Mouse (Mus musculus): ENCODE results near the gene Cep19. TPM values are rescaled to one million over a fixed set of nuclear protein-coding genes. Genes with fewer than 3 reads are reported as not detected.

Cep19 gene
- total RNA-seq (2012; rRNA removed) (7.1 and 7.3 TPM in 2 replicates), polyA plus RNA-seq (2012; ENCODE audit: insufficient read depth in 1 of 2, insufficient read length in 2 of 2, low read depth in 1 of 2, low replicate concordance in 2 of 2, missing spikeins in 1 of 2) (1 to 10 TPM in 1 of 2 experiments, not detected in 1; 8.7 TPM)

DNA sequence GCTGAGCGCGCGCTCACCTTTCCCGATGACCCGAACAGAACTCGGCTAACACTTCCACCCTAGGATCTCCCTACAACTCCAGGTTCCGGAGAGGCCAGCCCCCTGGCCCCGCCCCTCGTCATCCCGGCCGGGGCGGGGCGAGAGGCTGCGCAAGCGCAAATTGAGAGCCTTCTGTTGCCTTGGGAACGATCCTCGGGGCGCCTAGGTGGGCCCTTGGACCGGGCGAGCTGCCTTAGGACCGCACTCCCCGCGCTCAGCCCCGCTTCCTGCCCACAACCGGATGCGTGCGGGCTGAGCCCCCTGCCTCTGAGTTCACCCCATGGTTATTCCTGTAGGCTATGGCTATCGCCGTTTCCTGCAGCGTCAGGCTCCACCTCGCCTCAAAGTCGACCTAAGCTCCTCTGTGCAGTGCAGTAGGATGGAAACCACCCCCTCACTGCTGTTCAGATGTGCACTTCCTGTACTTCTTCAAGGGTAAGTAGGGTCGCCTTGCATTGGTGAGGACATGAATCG, at the start of gene Cep19, which contains the start of gene Pigx:
Gene Cep19, plus strand, starts transcription at position 163 of the 513 bp plus-strand sequence.
Gene Pigx, minus strand, starts transcription at position 103 of the 513 bp plus-strand sequence.
- H3K36me3 ChIP-seq (ENCODE audit: control insufficient read depth in 1 of 2, insufficient read depth in 2 of 2, low read length in 2 of 2): peaks cover 0 to 9% of the 10 kb centered on the region in 2 experiments; a peak in 2 of 4 replicates
- peak within 1 kb of the TSS; percentile 87 for H3K9ac ChIP-seq (ENCODE audit: control insufficient read depth, low read depth, low read length, poor library complexity, severe bottlenecking)
- H3K4me1 ChIP-seq (ENCODE audit: control insufficient read depth in 1 of 2, insufficient read depth in 2 of 2, low read length in 2 of 2): no peaks in the 10 kb centered on the region; a peak in 2 of 4 replicates
- peak; percentile 93 for DNase-seq (ENCODE audit: low read depth, low spot score)
- peak within 1 kb of the TSS; percentile 22 for H3K27ac ChIP-seq (ENCODE audit: control insufficient read depth, low read depth, low read length)
- peak within 1 kb of the TSS; percentile 81 to 87 for H3K4me3 ChIP-seq (ENCODE audit: control insufficient read depth in 1 of 2, insufficient read depth in 1 of 2, low read depth in 2 of 2, low read length in 2 of 2)
- H3K9me3 ChIP-seq (replicated peaks; ENCODE audit: insufficient read depth, low read length): no peaks in the 10 kb centered on the region
- H3K27me3 ChIP-seq (ENCODE audit: control insufficient read depth in 1 of 2, insufficient read depth in 2 of 2, low read length in 2 of 2): no peaks in the 10 kb centered on the region
- H3K79me2 ChIP-seq (ENCODE audit: control insufficient read depth, insufficient read depth, low read length, poor library complexity): peaks cover 6% of the 10 kb centered on the region
- TF ChIP-seq MEF2A (IDR thresholded peaks at IDR 0.05; ENCODE audit: extremely low read depth, insufficient replicate concordance, low read depth, low read length, poor library complexity, severe bottlenecking) (no peak), JUND (IDR thresholded peaks at IDR 0.05; ENCODE audit: low read depth, low read length) (no peak), POLR2A (IDR thresholded peaks at IDR 0.05; ENCODE audit: control insufficient read depth in 1 of 2, insufficient read depth in 1 of 2, low read depth in 1 of 2, low read length in 2 of 2, poor library complexity in 1 of 2) (peak; percentile 24 to 83; a peak in 3 of 4 replicates), TAL1 (IDR thresholded peaks at IDR 0.05; ENCODE audit: low read length) (no peak), ELF1 (IDR thresholded peaks at IDR 0.05; ENCODE audit: low read depth, low read length) (peak; percentile 29; the same call in 1 of the 2 replicates), ETS1 (IDR thresholded peaks at IDR 0.05; ENCODE audit: low read depth, low read length) (no peak), SIN3A (IDR thresholded peaks at IDR 0.05; ENCODE audit: low read length) (peak; percentile 84), USF1 (IDR thresholded peaks at IDR 0.05; ENCODE audit: low read depth, low read length) (no peak), MYB (IDR thresholded peaks at IDR 0.05; ENCODE audit: low read depth, low read length) (no peak), SMC3 (IDR thresholded peaks at IDR 0.05; ENCODE audit: low read depth, low read length) (no peak), MXI1 (IDR thresholded peaks at IDR 0.05; ENCODE audit: low read depth, low read length) (peak; percentile 55; the same call in 1 of the 2 replicates), MAX (IDR thresholded peaks at IDR 0.05; ENCODE audit: low read length) (no peak), NRF1 (IDR thresholded peaks at IDR 0.05; ENCODE audit: insufficient read depth, low read depth, low read length, poor library complexity, severe bottlenecking) (peak; percentile 87), ZKSCAN1 (IDR thresholded peaks at IDR 0.05; ENCODE audit: low read depth, low read length) (no peak), CHD2 (IDR thresholded peaks at IDR 0.05; ENCODE audit: low read length) (no peak), RAD21 (IDR thresholded peaks at IDR 0.05; ENCODE audit: low read depth, low read length) (no peak), ZNF384 (IDR thresholded peaks at IDR 0.05; ENCODE audit: low read depth, low read length) (no peak), POLR2AphosphoS2 (IDR thresholded peaks at IDR 0.05; ENCODE audit: low read length) (peak; percentile 32; the same call in 1 of the 2 replicates), MAFK (IDR thresholded peaks at IDR 0.05; ENCODE audit: borderline replicate concordance, low read depth, low read length) (no peak), GABPA (IDR thresholded peaks at IDR 0.05; ENCODE audit: low read depth, low read length) (no peak), CHD1 (IDR thresholded peaks at IDR 0.05; ENCODE audit: low read depth, low read length) (no peak), HCFC1 (IDR thresholded peaks at IDR 0.05; ENCODE audit: low read depth, low read length) (peak; percentile 42; the same call in 1 of the 2 replicates), GATA1 (IDR thresholded peaks at IDR 0.05; ENCODE audit: low read depth, low read length) (no peak), USF2 (IDR thresholded peaks at IDR 0.05; ENCODE audit: borderline replicate concordance in 1 of 2, insufficient read depth in 1 of 2, low read depth in 1 of 2, low read length in 2 of 2) (no peak), MYC (IDR thresholded peaks at IDR 0.05; ENCODE audit: low read depth, low read length) (no peak), ZMIZ1 (IDR thresholded peaks at IDR 0.05; ENCODE audit: low read depth, low read length) (peak; percentile 55; the same call in 1 of the 2 replicates), MAZ (IDR thresholded peaks at IDR 0.05; ENCODE audit: low read depth, low read length) (peak; percentile 56; the same call in 1 of the 2 replicates), TBP (IDR thresholded peaks at IDR 0.05; ENCODE audit: low read depth, low read length) (no peak), POLR2AphosphoS5 (IDR thresholded peaks at IDR 0.05; ENCODE audit: borderline replicate concordance, low read depth, low read length) (no peak), ZC3H11A (IDR thresholded peaks at IDR 0.05; ENCODE audit: low read depth, low read length) (no peak), E2F4 (IDR thresholded peaks at IDR 0.05; ENCODE audit: borderline replicate concordance, low read depth, low read length) (no peak), CTCF (IDR thresholded peaks at IDR 0.05 in 2 of 3, conservative IDR thresholded peaks at IDR 0.05 in 1 of 3; ENCODE audit: control insufficient read depth in 1 of 3, insufficient read depth in 1 of 3, low read depth in 2 of 3, low read length in 3 of 3, poor library complexity in 1 of 3, severe bottlenecking in 1 of 3) (no peak), UBTF (IDR thresholded peaks at IDR 0.05; ENCODE audit: borderline replicate concordance, insufficient read depth, low read depth, low read length) (no peak), KAT2A (conservative IDR thresholded peaks at IDR 0.05; ENCODE audit: low read depth, low read length) (no peak), TCF12 (IDR thresholded peaks at IDR 0.05; ENCODE audit: low read depth, low read length) (no peak; the same call in 1 of the 2 replicates), BHLHE40 (IDR thresholded peaks at IDR 0.05; ENCODE audit: borderline replicate concordance, low read depth, low read length) (no peak)
